Mouse (Mus musculus) cerebellum, adult 2 months (tissue): Measurements from ENCODE around the gene Cep128. TPM values are rescaled to one million over a fixed set of nuclear protein-coding genes. Genes with fewer than 3 reads are reported as not detected.
A peak's percentile ranks its signal among the peaks of the same experiment; 100 is the strongest.
"Not testable (repeated sequence)": the region's sequence is repeated elsewhere in the genome, so short reads cannot be mapped to it uniquely, and the experiment has no call there.

Source experiments
- DNase-seq, 2 experiments: peaks; one replicate each; pipeline ENCODE4 v3.0.0; 2021
- H3K27ac ChIP-seq: fragments of 200-500 bp; 2 replicates; pipeline ENCODE4 v1.5.1; 2012; ENCODE audit warnings: low read length, control low read depth, inconsistent platforms; ENCODE audit not compliant: insufficient read depth
- H3K27me3 ChIP-seq: fragments of 200-500 bp; 2 replicates; pipeline ENCODE4 v1.6.1; 2012; ENCODE audit warnings: inconsistent platforms, mild to moderate bottlenecking, low read length, moderate library complexity; ENCODE audit not compliant: control insufficient read depth, insufficient read depth
- H3K4me1 ChIP-seq: fragments of 200-500 bp; 2 replicates; pipeline ENCODE4 v1.6.1; 2011; ENCODE audit warnings: low read length; ENCODE audit not compliant: control insufficient read depth, insufficient read depth
- H3K4me3 ChIP-seq: fragments of 200-500 bp; replicated peaks from 2 replicates; pipeline ENCODE3; 2011; ENCODE audit warnings: mild to moderate bottlenecking, low read depth, low read length, control low read depth; ENCODE audit not compliant: insufficient read depth
- CTCF ChIP-seq: fragments of 200-500 bp; IDR thresholded peaks from 2 replicates; pipeline ENCODE4 v1.5.1; 2011; ENCODE audit warnings: low read depth, mild to moderate bottlenecking, control low read depth, low read length, moderate library complexity, borderline replicate concordance; ENCODE audit not compliant: insufficient read depth
- POLR2A ChIP-seq: fragments of 200-500 bp; IDR thresholded peaks from 2 replicates; pipeline ENCODE4 v1.6.1; 2011; ENCODE audit warnings: low read length, control low read depth, borderline replicate concordance; ENCODE audit not compliant: insufficient read depth
- WGBS: fragments of 180-500 bp; shearing (Covaris S2); methylation state at CpG from one replicate; pipeline ENCODE4 v1.1.7; 2018; 5-methylcytosine and 5-hydroxymethylcytosine counted together
- polyA plus RNA-seq: library from polyadenylated mRNA; depleted of rRNA; stranded (reverse); fragments of >200 nt; gene quantifications from 2 replicates; pipeline ENCODE4 v1.2.3, GENCODE M21; 2012

Cep128 gene
- polyA plus RNA-seq, 1 experiment = 2.5 TPM

- Histone ChIP-seq H3K4me1 (no peaks in the 10 kb centered on the region), H3K4me3 (no peak overlapping the region), H3K27me3 (no peaks in the 10 kb centered on the region; the same call in 1 of the 2 replicates), H3K27ac (no peak overlapping the region)
- WGBS = 26% methylated on average over 7 of the region's 7 CpGs
- DNase-seq = no peak
- TF ChIP-seq CTCF = no peak
- no peak for TF ChIP-seq POLR2A
These were observed 28.4 kb upstream of the Cep128 start for GRCm38 (mm10) chr12:91412461-91413182.

GRCm38 (mm10) chr12:91410306-91410705, 26.1 kb upstream of the Cep128 start:
- TF ChIP-seq POLR2A = no peak
- no peak for TF ChIP-seq CTCF
- WGBS = 88% methylated on average over 4 of the region's 4 CpGs
- Histone ChIP-seq H3K4me3 (no peak overlapping the region), H3K27me3 (no peaks in the 10 kb centered on the region), H3K27ac (no peak overlapping the region), H3K4me1 (no peaks in the 10 kb centered on the region)
- DNase-seq = no peak

- Histone ChIP-seq H3K4me3 (no peak overlapping the region), H3K27ac (no peak overlapping the region), H3K27me3 (no peaks in the 10 kb centered on the region), H3K4me1 (no peaks in the 10 kb centered on the region)
- WGBS = 9% methylated on average over 12 of the region's 12 CpGs
- DNase-seq = no peak
- no peak for TF ChIP-seq CTCF
- no peak for TF ChIP-seq POLR2A
These were observed 16.8 kb upstream of the Cep128 start for GRCm38 (mm10) chr12:91401049-91401352.

- peak overlapping the region; percentile 23 for H3K4me3 ChIP-seq
- H3K27me3 ChIP-seq = no peaks in the 10 kb centered on the region
- H3K4me1 ChIP-seq = no peaks in the 10 kb centered on the region
- peak; percentile 58 to 68 for DNase-seq
- under 1% methylated on average over 38 of the region's 38 CpGs for WGBS
- no peak overlapping the region for H3K27ac ChIP-seq
- TF ChIP-seq POLR2A (no peak), CTCF (peak; percentile 90)
These were observed 16.2 kb upstream of the Cep128 start for GRCm38 (mm10) chr12:91400232-91401048.

- no peak for DNase-seq
These were observed 519 bp downstream of the Cep128 start for GRCm38 (mm10) chr12:91383516-91384264.

GRCm38 (mm10) chr12:91369173-91369572, 15.0 kb downstream of the Cep128 start:
- WGBS = 94% methylated on average over 3 of the region's 3 CpGs
- Histone ChIP-seq H3K4me3 (no peak overlapping the region), H3K27ac (no peak overlapping the region), H3K27me3 (no peaks in the 10 kb centered on the region), H3K4me1 (no peaks in the 10 kb centered on the region)
- no peak for TF ChIP-seq CTCF
- TF ChIP-seq POLR2A = no peak
- no peak for DNase-seq

More at GRCm38 (mm10) chr12:91383516-91384264, 519 bp downstream of the Cep128 start:
- H3K4me3 ChIP-seq = peak overlapping the region; percentile 82
- H3K27ac ChIP-seq = no peak overlapping the region
- no peaks in the 10 kb centered on the region for H3K27me3 ChIP-seq
- H3K4me1 ChIP-seq = no peaks in the 10 kb centered on the region
- no peak for TF ChIP-seq CTCF
- TF ChIP-seq POLR2A = no peak
- WGBS = 3% methylated on average over 22 of the region's 22 CpGs

GRCm38 (mm10) chr12:91353783-91354182, 30.4 kb downstream of the Cep128 start:
- Histone ChIP-seq H3K4me3 (no peak overlapping the region), H3K4me1 (no peaks in the 10 kb centered on the region), H3K27me3 (no peaks in the 10 kb centered on the region), H3K27ac (no peak overlapping the region)
- DNase-seq = no peak
- TF ChIP-seq POLR2A (no peak), CTCF (no peak)
- 91% methylated on average over 8 of the region's 8 CpGs for WGBS

- WGBS = 96% methylated on average over 13 of the region's 13 CpGs
- H3K4me1 ChIP-seq, H3K27ac ChIP-seq, H3K27me3 ChIP-seq, DNase-seq, H3K4me3 ChIP-seq: not testable (repeated sequence)
These were observed 45.6 kb downstream of the Cep128 start for GRCm38 (mm10) chr12:91338656-91339055.
